Mouse (Mus musculus) testis, adult 10 weeks (tissue): ENCODE results near the gene Isg20. TPM values are rescaled to one million over a fixed set of nuclear protein-coding genes. Genes with fewer than 3 reads are reported as not detected.

Experiments
- polyA plus RNA-seq: library from polyadenylated mRNA; stranded (reverse); fragments of 350-450 nt; fragmentation: Illumina TruSeq; extraction: RNeasy Lipid Tissue Mini Kit (QIAGEN cat#74804); gene quantifications from one replicate; pipeline ENCODE4 v1.2.3, GENCODE M21; 2014; ENCODE audit warnings: low read depth, low replicate concordance

Isg20 gene
- 22.9 TPM for polyA plus RNA-seq

GRCm38 (mm10) chr7:78912974-78913474, at the start of gene Isg20:
Gene Isg20 (plus strand): TSS chr7:78913424.

GRCm38 (mm10) chr7:78895653-78896333, 17.4 kb upstream of the Isg20 start, which contains the start of gene Aen:
Gene Aen (plus strand): TSS chr7:78895854.

Other genes starting within 250 kb of the Isg20 start
- gene Ntrk3, start 175.4 kb upstream of the Isg20 start, polyA plus RNA-seq, result 3.5 TPM
- gene Mrps11, start 130.3 kb upstream of the Isg20 start, polyA plus RNA-seq, result 2.1 TPM
- 4.5 TPM for gene Mrpl46, start 129.9 kb upstream of the Isg20 start, polyA plus RNA-seq
- gene Det1, start 66.2 kb upstream of the Isg20 start, polyA plus RNA-seq, result 2.8 TPM
- 5.1 TPM for gene Aen, start 17.6 kb upstream of the Isg20 start, polyA plus RNA-seq
- 0.15 TPM for gene Acan, start 140.1 kb downstream of the Isg20 start, polyA plus RNA-seq
- 0.15 TPM for gene Hapln3, start 217.6 kb downstream of the Isg20 start, polyA plus RNA-seq
- gene Mfge8, start 235.6 kb downstream of the Isg20 start, polyA plus RNA-seq, result 2.1 TPM